ENCODE assay signal across 15 mouse cellular contexts in the genomic region with DNA sequence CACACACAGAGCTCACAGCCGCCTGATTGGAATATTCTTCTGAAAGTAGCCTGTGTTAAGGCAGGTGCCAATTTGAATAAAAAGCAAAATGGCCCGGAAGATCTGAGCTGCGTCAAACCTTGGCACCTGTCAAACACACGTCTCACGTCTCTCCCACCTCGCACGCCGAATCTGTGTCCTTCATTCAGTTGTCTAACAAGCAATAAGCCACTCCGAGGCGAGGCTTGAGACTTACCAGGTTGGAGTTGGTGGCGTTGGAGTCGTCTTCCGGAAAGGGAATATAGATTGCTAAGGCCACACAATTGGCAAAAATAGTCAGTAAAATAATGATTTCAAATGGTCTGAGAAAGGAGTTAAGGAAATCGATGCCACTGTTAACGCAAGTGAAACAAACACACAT.
DNase-seq lines count a peak whose midpoint lies in the region; ATAC-seq and TF ChIP-seq lines count a peak whose summit lies in the region.
"Had no signal": no experiment of that assay in that cellular context is flagged by ENCODE, and none has a peak within 500 bp of the region (broad histone marks: within the 10 kb centered on the region; RNA-seq: fewer than 3 reads in every experiment).

No protein-coding gene starts in this region.

- H3K9ac ChIP-seq in heart, postnatal 0 days (replicated peaks; ENCODE audit: low read depth, low read length), result no peak overlapping the region
- no peak overlapping the region for H3K9ac ChIP-seq in lung, embryonic 14.5 days
- no peak overlapping the region for H3K9ac ChIP-seq in lung, postnatal 0 days (replicated peaks; ENCODE audit: low read depth)
- H3K9ac ChIP-seq in midbrain, embryonic 15.5 days, result no peak overlapping the region
- H3K9ac ChIP-seq: hindbrain, embryonic 14.5 days had no signal

- no peaks in the 10 kb centered on the region for H3K9me3 ChIP-seq in heart, postnatal 0 days (replicated peaks; ENCODE audit: control insufficient read depth, low read length)
- H3K9me3 ChIP-seq in lung, embryonic 14.5 days (ENCODE audit: low read depth, low read length), result no peaks in the 10 kb centered on the region
- H3K9me3 ChIP-seq in lung, postnatal 0 days (ENCODE audit: low read length), result no peaks in the 10 kb centered on the region
- no peaks in the 10 kb centered on the region for H3K9me3 ChIP-seq in midbrain, embryonic 15.5 days

- no peak for TF ChIP-seq EP300 in heart, postnatal 0 days (IDR thresholded peaks at IDR 0.05; ENCODE audit: low read depth)
- TF ChIP-seq EP300 in lung, postnatal 0 days (IDR thresholded peaks at IDR 0.05), result no peak

- peaks cover 26% of the 10 kb centered on the region for H3K36me3 ChIP-seq in heart, postnatal 0 days (replicated peaks; ENCODE audit: control insufficient read depth, insufficient read depth, low read length)
- H3K36me3 ChIP-seq in lung, embryonic 14.5 days (ENCODE audit: insufficient read depth), result peaks cover 8% of the 10 kb centered on the region
- H3K36me3 ChIP-seq in lung, postnatal 0 days (ENCODE audit: insufficient read depth, low read length), result no peaks in the 10 kb centered on the region
- no peaks in the 10 kb centered on the region for H3K36me3 ChIP-seq in midbrain, embryonic 15.5 days (replicated peaks)
- H3K36me3 ChIP-seq: G1E had no signal

- H3K4me3 ChIP-seq in heart, postnatal 0 days (ENCODE audit: low read depth, low read length), result no peak overlapping the region
- H3K4me3 ChIP-seq in lung, embryonic 14.5 days (ENCODE audit: low read depth, low read length), result no peak overlapping the region
- H3K4me3 ChIP-seq in lung, postnatal 0 days (ENCODE audit: low read depth, low read length), result no peak overlapping the region
- no peak overlapping the region for H3K4me3 ChIP-seq in midbrain, embryonic 15.5 days

- no peak for DNase-seq in heart, postnatal 0 days (ENCODE audit: low spot score)
- DNase-seq in heart, adult 8-10 months (ENCODE audit: low spot score), result no peak
- DNase-seq in lung, embryonic 14.5 days, result peak; percentile 83
- no peak for DNase-seq in lung, postnatal 25 days (ENCODE audit: low spot score)
- no peak for DNase-seq in lung, postnatal 0 days (ENCODE audit: low spot score)
- DNase-seq: adrenal gland, adult 2 months; cerebellum, adult 11-12 months; cerebellum, postnatal 36 days; gastrocnemius, postnatal 10 days; midbrain, embryonic 14.5 days had no signal

- H3K4me2 ChIP-seq in heart, postnatal 0 days (ENCODE audit: low read depth, low read length), result no peak overlapping the region
- H3K4me2 ChIP-seq in lung, embryonic 14.5 days, result peak overlapping the region; percentile 47
- peak overlapping the region; percentile 38 for H3K4me2 ChIP-seq in lung, postnatal 0 days (replicated peaks; ENCODE audit: low read depth, low read length)
- H3K4me2 ChIP-seq in midbrain, embryonic 15.5 days, result no peak overlapping the region
- H3K4me2 ChIP-seq: heart, embryonic 11.5 days; hindbrain, embryonic 14.5 days had no signal

- no peaks in the 10 kb centered on the region for H3K27me3 ChIP-seq in heart, postnatal 0 days (ENCODE audit: control insufficient read depth, insufficient read depth, low read length)
- no peaks in the 10 kb centered on the region for H3K27me3 ChIP-seq in lung, embryonic 14.5 days (ENCODE audit: insufficient read depth, low read length)
- no peaks in the 10 kb centered on the region for H3K27me3 ChIP-seq in lung, postnatal 0 days (replicated peaks; ENCODE audit: insufficient read depth, low read length)
- H3K27me3 ChIP-seq in midbrain, embryonic 15.5 days (replicated peaks), result no peaks in the 10 kb centered on the region

- no peak for TF ChIP-seq CTCF in heart, postnatal 0 days (IDR thresholded peaks at IDR 0.05; ENCODE audit: low read depth)
- no peak for TF ChIP-seq CTCF in lung, embryonic 14.5 days (IDR thresholded peaks at IDR 0.05; ENCODE audit: low read depth)
- TF ChIP-seq CTCF in lung, postnatal 0 days (IDR thresholded peaks at IDR 0.05), result no peak

- 0 out of 2 replicates have a peak overlapping the region, but pooled peaks have one; percentile 28 for H3K27ac ChIP-seq in heart, postnatal 0 days (ENCODE audit: low read depth)
- peak overlapping the region; percentile 90 for H3K27ac ChIP-seq in lung, embryonic 14.5 days (ENCODE audit: low read depth)
- H3K27ac ChIP-seq in lung, postnatal 0 days (ENCODE audit: low read length), result peak overlapping the region; percentile 79
- no peak overlapping the region for H3K27ac ChIP-seq in midbrain, embryonic 15.5 days
- H3K27ac ChIP-seq: hindbrain, embryonic 14.5 days had no signal

- WGBS in heart, postnatal 0 days, result 56% methylated on average over 15 of the region's 15 CpGs
- 30% methylated on average over 15 of the region's 15 CpGs for WGBS in lung, embryonic 14.5 days
- WGBS in lung, postnatal 0 days, result 30% methylated on average over 15 of the region's 15 CpGs
- WGBS in midbrain, embryonic 15.5 days, result 85% methylated on average over 15 of the region's 15 CpGs

- ATAC-seq in heart, postnatal 0 days (ENCODE audit: insufficient read depth, low read depth), result no peak
- peak; percentile 33; the same call in 1 of the 2 replicates for ATAC-seq in lung, embryonic 14.5 days (ENCODE audit: insufficient read depth)
- peak; percentile 21; the same call in 1 of the 2 replicates for ATAC-seq in lung, postnatal 0 days
- ATAC-seq in midbrain, embryonic 15.5 days (replicated peaks), result no peak
- no peak for ATAC-seq in cerebellum, adult (ENCODE audit: insufficient number of reproducible peaks, low FRiP score, low TSS enrichment)

- H3K4me1 ChIP-seq in heart, postnatal 0 days (ENCODE audit: control insufficient read depth, insufficient read depth), result peaks cover 44% of the 10 kb centered on the region
- H3K4me1 ChIP-seq in lung, embryonic 14.5 days (ENCODE audit: insufficient read depth), result peaks cover 17% of the 10 kb centered on the region
- H3K4me1 ChIP-seq in lung, postnatal 0 days (ENCODE audit: insufficient read depth, low read depth, low read length), result peaks cover 16% of the 10 kb centered on the region; the same call in 1 of the 2 replicates
- 0 out of 2 replicates have a peak, but pooled peaks cover 2% of the 10 kb centered on the region for H3K4me1 ChIP-seq in midbrain, embryonic 15.5 days

Comparison
In these comparisons a context has a peak if more than half of its experiments do, and no peak if none do; other contexts are left out.
1. ATAC-seq: peak in lung, embryonic 14.5 days (single experiment) and lung, postnatal 0 days (single experiment); none in heart, postnatal 0 days (single experiment), midbrain, embryonic 15.5 days (single experiment) and cerebellum, adult (single experiment).
2. H3K4me2 ChIP-seq: peak in lung, embryonic 14.5 days (single experiment) and lung, postnatal 0 days (single experiment); none in heart, postnatal 0 days (single experiment) and midbrain, embryonic 15.5 days (single experiment).